Mouse (Mus musculus): Measurements from ENCODE around the gene Mylk. TPM values are rescaled to one million over a fixed set of nuclear protein-coding genes. Genes with fewer than 3 reads are reported as not detected.

The Mylk gene
- polyA plus RNA-seq, 1 experiment from 2014 or later: 18.1 TPM

DNA sequence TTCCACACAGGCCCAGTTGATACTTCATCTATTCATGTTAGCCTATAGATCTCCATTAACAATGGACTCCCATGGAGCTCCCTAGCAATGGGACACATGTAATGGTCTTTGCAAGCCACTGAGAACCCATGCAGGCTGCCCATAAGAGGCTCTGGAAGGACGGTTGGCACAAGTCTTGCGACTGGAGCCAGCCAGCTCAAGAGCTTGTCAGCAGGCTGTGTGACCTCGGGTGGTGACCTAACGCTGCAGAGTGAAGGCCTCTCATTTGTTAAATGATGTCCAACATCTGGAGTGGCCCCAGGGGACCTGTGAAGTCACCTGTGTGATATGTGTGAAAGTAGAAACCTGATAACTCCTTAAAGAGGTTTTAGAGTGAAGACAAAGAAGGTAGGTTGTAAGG lies 252.0 kb downstream of the Mylk start:
- no peak overlapping the region for H3K9ac ChIP-seq (ENCODE audit: low read depth, low read length)
- WGBS: 62% methylated on average over 4 of the region's 4 CpGs
- H3K9me3 ChIP-seq (ENCODE audit: control insufficient read depth, low read length): no peaks in the 10 kb centered on the region
- DNase-seq (ENCODE audit: low spot score) (no peak), ATAC-seq (ENCODE audit: low read depth) (no peak)
- H3K4me2 ChIP-seq (ENCODE audit: low read depth, low read length): no peak overlapping the region
- H3K27ac ChIP-seq (replicated peaks; ENCODE audit: low read depth, low read length): no peak overlapping the region
- no peaks in the 10 kb centered on the region for H3K36me3 ChIP-seq (ENCODE audit: control insufficient read depth, insufficient read depth, low read length)
- H3K27me3 ChIP-seq (replicated peaks; ENCODE audit: control insufficient read depth, insufficient read depth, low read length): no peaks in the 10 kb centered on the region
- H3K4me1 ChIP-seq (ENCODE audit: control insufficient read depth, insufficient read depth, low read length): peaks cover 27% of the 10 kb centered on the region
- H3K4me3 ChIP-seq (ENCODE audit: low read depth, low read length): no peak overlapping the region

DNA sequence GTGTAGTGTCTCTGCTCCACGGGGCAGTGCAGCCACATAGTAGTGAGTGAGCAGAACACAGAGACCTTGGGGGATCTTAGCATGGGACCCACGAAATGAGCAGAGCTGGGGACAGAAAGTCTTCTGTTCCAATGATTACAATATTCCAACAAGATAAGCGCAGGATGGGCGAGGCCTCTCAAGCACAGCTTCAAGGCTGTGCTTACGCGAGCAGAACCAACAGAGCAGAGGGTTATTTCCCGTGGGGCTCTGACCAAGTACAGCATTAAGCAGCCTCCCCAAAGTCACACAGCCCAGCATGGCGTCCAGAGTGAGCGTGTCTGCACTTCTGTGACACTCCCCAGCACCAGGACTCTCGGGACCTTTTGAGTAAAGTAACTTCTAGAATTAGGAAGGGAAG lies 252.6 kb downstream of the Mylk start:
- DNase-seq (ENCODE audit: low spot score) (no peak), ATAC-seq (ENCODE audit: low read depth) (no peak)
- no peaks in the 10 kb centered on the region for H3K9me3 ChIP-seq (ENCODE audit: control insufficient read depth, low read length)
- no peaks in the 10 kb centered on the region for H3K27me3 ChIP-seq (replicated peaks; ENCODE audit: control insufficient read depth, insufficient read depth, low read length)
- H3K27ac ChIP-seq (replicated peaks; ENCODE audit: low read depth, low read length): no peak overlapping the region
- peaks cover 27% of the 10 kb centered on the region for H3K4me1 ChIP-seq (ENCODE audit: control insufficient read depth, insufficient read depth, low read length)
- H3K4me3 ChIP-seq (ENCODE audit: low read depth, low read length): no peak overlapping the region
- H3K9ac ChIP-seq (ENCODE audit: low read depth, low read length): no peak overlapping the region
- 71% methylated on average over 10 of the region's 10 CpGs for WGBS
- H3K4me2 ChIP-seq (ENCODE audit: low read depth, low read length): no peak overlapping the region
- H3K36me3 ChIP-seq (ENCODE audit: control insufficient read depth, insufficient read depth, low read length): no peaks in the 10 kb centered on the region

DNA sequence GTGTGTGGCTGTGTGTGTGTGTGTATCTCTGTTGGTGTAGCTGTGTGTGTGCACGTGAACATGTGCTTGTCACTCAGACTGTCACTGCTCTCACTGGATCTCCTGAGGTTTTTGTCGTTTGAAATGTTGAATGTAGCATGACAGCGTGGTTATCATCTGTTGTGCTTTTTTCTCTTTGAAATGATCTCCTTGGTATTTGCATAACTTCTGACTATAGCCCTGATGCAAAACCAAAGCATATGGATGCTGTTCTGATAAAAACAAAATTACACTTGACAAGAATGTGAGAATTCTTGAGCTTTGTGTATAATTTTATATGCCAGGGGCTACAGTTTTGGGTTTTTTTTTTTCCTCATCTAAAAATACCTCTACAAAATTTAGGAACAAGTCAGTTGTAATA lies 254.0 kb downstream of the Mylk start:
- no peaks in the 10 kb centered on the region for H3K9me3 ChIP-seq (ENCODE audit: control insufficient read depth, low read length)
- no peak overlapping the region for H3K4me3 ChIP-seq (ENCODE audit: low read depth, low read length)
- no peak overlapping the region for H3K9ac ChIP-seq (ENCODE audit: low read depth, low read length)
- WGBS: 56% methylated on average over 3 of the region's 3 CpGs
- no peaks in the 10 kb centered on the region for H3K36me3 ChIP-seq (ENCODE audit: control insufficient read depth, insufficient read depth, low read length)
- DNase-seq (ENCODE audit: low spot score) (no peak), ATAC-seq (ENCODE audit: low read depth) (no peak)
- no peak overlapping the region for H3K4me2 ChIP-seq (ENCODE audit: low read depth, low read length)
- H3K27ac ChIP-seq (replicated peaks; ENCODE audit: low read depth, low read length): no peak overlapping the region
- H3K4me1 ChIP-seq (ENCODE audit: control insufficient read depth, insufficient read depth, low read length): peaks cover 27% of the 10 kb centered on the region
- H3K27me3 ChIP-seq (replicated peaks; ENCODE audit: control insufficient read depth, insufficient read depth, low read length): no peaks in the 10 kb centered on the region

DNA sequence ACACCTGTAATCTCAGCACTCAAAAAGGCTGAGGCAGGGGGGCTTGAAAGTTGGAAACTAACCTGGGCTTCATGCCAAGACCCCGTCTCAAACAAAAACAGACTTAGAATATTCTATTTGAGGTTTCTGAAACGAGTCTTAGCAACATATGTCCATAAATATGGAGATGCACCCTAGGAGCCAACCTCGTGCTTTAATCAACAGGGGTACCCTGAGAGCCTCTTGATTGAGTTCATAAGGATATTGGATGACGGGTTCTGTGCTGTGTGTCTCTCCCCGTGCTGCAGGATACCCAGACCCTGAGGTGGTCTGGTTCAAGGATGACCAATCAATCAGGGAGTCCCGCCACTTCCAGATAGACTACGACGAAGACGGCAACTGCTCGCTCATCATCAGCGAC lies 255.0 kb downstream of the Mylk start:
- H3K4me2 ChIP-seq (ENCODE audit: low read depth, low read length): peak overlapping the region; percentile 49; the same call in 1 of the 2 replicates
- ATAC-seq (ENCODE audit: low read depth): no peak
- 29% methylated on average over 11 of the region's 11 CpGs for WGBS

DNA sequence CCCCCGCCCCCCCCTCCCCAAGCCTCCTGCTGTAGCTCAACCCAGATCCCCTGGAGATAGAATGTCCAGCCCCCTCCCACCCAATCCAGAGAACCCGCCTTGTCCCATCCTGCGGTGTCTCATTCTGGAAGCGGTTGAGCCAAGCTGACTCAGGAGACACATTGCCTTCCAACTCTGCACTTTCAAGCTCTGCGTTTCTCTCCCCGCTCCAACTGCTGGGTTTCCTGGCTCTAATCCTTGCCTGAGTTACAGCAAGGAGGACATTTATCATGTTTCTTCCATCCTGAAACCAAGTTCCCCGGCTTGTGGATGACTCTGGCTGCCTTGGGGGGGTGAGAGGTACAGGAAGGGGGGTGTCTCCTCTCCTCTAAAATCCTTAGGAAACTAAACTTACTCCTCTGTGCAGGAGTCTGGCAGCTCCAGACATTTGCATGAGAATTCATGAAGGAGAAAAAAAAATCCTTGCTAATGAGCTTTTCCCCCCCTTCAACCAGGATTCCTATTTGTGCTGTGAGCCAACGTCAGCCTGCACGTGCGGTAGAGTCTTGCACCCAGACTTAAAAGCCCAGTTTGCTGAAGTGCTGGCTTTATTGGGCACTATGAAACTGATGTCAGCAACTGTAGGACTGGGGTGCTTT lies 256.0 kb downstream of the Mylk start:
- peak overlapping the region; percentile 2; the same call in 1 of the 2 replicates for H3K4me3 ChIP-seq (ENCODE audit: low read depth, low read length)
- H3K36me3 ChIP-seq (ENCODE audit: control insufficient read depth, insufficient read depth, low read length): no peaks in the 10 kb centered on the region
- 8% methylated on average over 10 of the region's 10 CpGs for WGBS
- H3K4me1 ChIP-seq (ENCODE audit: control insufficient read depth, insufficient read depth, low read length): peaks cover 18% of the 10 kb centered on the region
- H3K9me3 ChIP-seq (ENCODE audit: control insufficient read depth, low read length): no peaks in the 10 kb centered on the region
- peak; percentile 77 for DNase-seq (ENCODE audit: low spot score)
- ATAC-seq (ENCODE audit: low read depth): peak; percentile 55; the same call in 1 of the 2 replicates
- 0 out of 2 replicates have a peak overlapping the region, but pooled peaks have one; percentile 48 for H3K27ac ChIP-seq (replicated peaks; ENCODE audit: low read depth, low read length)
- peak overlapping the region; percentile 49 for H3K4me2 ChIP-seq (ENCODE audit: low read depth, low read length)
- H3K9ac ChIP-seq (ENCODE audit: low read depth, low read length): peak overlapping the region; percentile 42; the same call in 1 of the 2 replicates
- H3K27me3 ChIP-seq (replicated peaks; ENCODE audit: control insufficient read depth, insufficient read depth, low read length): no peaks in the 10 kb centered on the region

More for the DNA sequence above, 255.0 kb downstream of the Mylk start:
- H3K9ac ChIP-seq (ENCODE audit: low read depth, low read length): no peak overlapping the region
- H3K4me1 ChIP-seq (ENCODE audit: control insufficient read depth, insufficient read depth, low read length): peaks cover 24% of the 10 kb centered on the region
- H3K4me3 ChIP-seq (ENCODE audit: low read depth, low read length): no peak overlapping the region
- no peak overlapping the region for H3K27ac ChIP-seq (replicated peaks; ENCODE audit: low read depth, low read length)
- no peaks in the 10 kb centered on the region for H3K36me3 ChIP-seq (ENCODE audit: control insufficient read depth, insufficient read depth, low read length)
- no peak for DNase-seq (ENCODE audit: low spot score)
- no peaks in the 10 kb centered on the region for H3K27me3 ChIP-seq (replicated peaks; ENCODE audit: control insufficient read depth, insufficient read depth, low read length)
- no peaks in the 10 kb centered on the region for H3K9me3 ChIP-seq (ENCODE audit: control insufficient read depth, low read length)

DNA sequence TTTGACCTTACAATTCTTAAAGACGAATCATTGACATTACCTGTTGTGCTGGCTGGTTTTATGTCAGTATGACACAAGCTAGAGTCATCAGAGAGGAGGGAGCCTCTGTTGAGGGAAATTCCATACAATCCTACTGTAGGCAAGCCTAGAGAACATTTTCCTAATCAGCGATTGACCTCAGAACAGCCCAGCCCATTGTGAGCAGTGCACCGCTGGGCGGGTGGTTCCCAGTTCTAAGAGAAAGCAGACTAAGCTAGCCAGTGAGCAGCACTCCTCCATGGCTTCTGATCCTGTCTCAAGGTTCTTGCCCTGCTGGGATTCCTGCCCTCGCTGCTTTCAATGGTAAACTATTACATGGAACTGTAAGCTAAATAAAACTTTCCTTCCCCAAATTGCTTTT lies 259.3 kb downstream of the Mylk start:
- no peak overlapping the region for H3K4me2 ChIP-seq (ENCODE audit: low read depth, low read length)
- ATAC-seq (ENCODE audit: low read depth) (no peak), DNase-seq (ENCODE audit: low spot score) (no peak)
- H3K4me1 ChIP-seq (ENCODE audit: control insufficient read depth, insufficient read depth, low read length): peaks cover 14% of the 10 kb centered on the region; the same call in 1 of the 2 replicates
- H3K4me3 ChIP-seq (ENCODE audit: low read depth, low read length): no peak overlapping the region
- H3K9ac ChIP-seq (ENCODE audit: low read depth, low read length): no peak overlapping the region
- no peaks in the 10 kb centered on the region for H3K36me3 ChIP-seq (ENCODE audit: control insufficient read depth, insufficient read depth, low read length)
- H3K27me3 ChIP-seq (replicated peaks; ENCODE audit: control insufficient read depth, insufficient read depth, low read length): no peaks in the 10 kb centered on the region
- WGBS: 67% methylated on average over 5 of the region's 5 CpGs
- H3K27ac ChIP-seq (replicated peaks; ENCODE audit: low read depth, low read length): no peak overlapping the region
- H3K9me3 ChIP-seq (ENCODE audit: control insufficient read depth, low read length): no peaks in the 10 kb centered on the region

DNA sequence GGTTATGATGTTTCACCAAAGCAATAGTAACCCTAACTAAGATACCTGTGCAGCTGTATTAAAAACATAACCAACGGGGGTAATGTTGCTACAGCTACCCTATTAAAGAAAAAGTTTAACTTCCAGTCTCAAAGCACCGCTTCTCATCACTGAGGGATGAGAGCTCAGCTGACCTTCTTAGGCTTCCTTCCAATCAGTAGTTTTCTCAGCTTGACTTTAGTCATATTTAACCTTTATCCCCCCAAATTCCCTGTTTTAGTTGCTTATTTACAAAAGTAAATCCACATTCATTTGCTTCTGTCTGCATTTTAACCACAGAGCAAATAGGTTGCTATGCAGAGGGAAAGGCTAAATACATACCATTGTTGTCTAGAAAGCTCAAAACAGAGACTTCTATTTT lies 259.7 kb downstream of the Mylk start:
- WGBS: 87% methylated on average over 2 of the region's 2 CpGs

DNA sequence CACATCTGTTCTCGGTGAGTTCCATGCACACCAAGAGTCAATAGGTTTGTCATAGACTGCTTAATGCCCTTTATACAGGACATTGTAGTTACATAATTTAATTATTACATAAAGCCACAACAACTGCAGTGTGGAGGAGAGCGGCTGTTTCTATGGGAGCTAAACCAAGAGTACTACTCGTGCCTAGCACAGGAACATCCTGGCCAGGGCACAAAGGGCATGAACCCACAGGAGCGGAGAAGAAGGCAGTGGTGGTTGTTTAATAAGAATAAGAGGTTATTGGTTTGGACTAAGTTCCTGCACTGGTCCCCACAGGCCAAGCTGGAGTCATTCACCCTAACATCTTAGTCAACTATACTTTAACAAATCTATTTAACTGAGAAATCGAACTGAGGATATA lies 261.2 kb downstream of the Mylk start:
- H3K4me3 ChIP-seq (ENCODE audit: low read depth, low read length): no peak overlapping the region
- WGBS: 85% methylated on average over 5 of the region's 5 CpGs

More for the DNA sequence above, 259.7 kb downstream of the Mylk start:
- Histone ChIP-seq H3K9me3 (ENCODE audit: control insufficient read depth, low read length) (no peaks in the 10 kb centered on the region), H3K36me3 (ENCODE audit: control insufficient read depth, insufficient read depth, low read length) (no peaks in the 10 kb centered on the region), H3K27ac (replicated peaks; ENCODE audit: low read depth, low read length) (no peak overlapping the region), H3K27me3 (replicated peaks; ENCODE audit: control insufficient read depth, insufficient read depth, low read length) (no peaks in the 10 kb centered on the region), H3K9ac (ENCODE audit: low read depth, low read length) (no peak overlapping the region), H3K4me1 (ENCODE audit: control insufficient read depth, insufficient read depth, low read length) (peaks cover 14% of the 10 kb centered on the region; the same call in 1 of the 2 replicates), H3K4me3 (ENCODE audit: low read depth, low read length) (no peak overlapping the region), H3K4me2 (ENCODE audit: low read depth, low read length) (no peak overlapping the region)
- ATAC-seq (ENCODE audit: low read depth) (no peak), DNase-seq (ENCODE audit: low spot score) (no peak)

DNA sequence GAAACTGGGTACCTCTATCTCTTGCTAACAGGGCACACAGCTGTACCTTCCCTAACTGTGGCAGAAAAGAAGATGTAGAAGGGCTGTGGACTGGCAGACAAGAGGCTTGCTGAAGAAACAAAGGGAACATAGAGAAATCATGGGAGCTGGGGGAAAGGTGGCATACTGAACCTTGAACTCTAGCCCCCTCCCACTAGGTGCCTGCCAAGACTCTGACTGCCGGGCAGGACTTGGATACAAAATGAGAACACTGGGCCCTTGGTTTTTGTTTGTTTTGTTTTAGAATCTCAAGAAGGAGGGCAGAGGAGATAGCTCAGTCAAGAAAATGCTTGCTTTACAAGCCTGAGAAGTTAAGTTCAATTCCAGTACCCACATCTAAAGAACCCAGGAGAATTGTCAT lies 262.4 kb downstream of the Mylk start:
- no peaks in the 10 kb centered on the region for H3K4me1 ChIP-seq (ENCODE audit: control insufficient read depth, insufficient read depth, low read length)
- no peak overlapping the region for H3K9ac ChIP-seq (ENCODE audit: low read depth, low read length)
- no peak overlapping the region for H3K4me3 ChIP-seq (ENCODE audit: low read depth, low read length)
- no peak for DNase-seq (ENCODE audit: low spot score)
- no peak overlapping the region for H3K4me2 ChIP-seq (ENCODE audit: low read depth, low read length)
- H3K9me3 ChIP-seq (ENCODE audit: control insufficient read depth, low read length): no peaks in the 10 kb centered on the region
- H3K27ac ChIP-seq (replicated peaks; ENCODE audit: low read depth, low read length): no peak overlapping the region
- WGBS: 53% methylated on average over 1 of the region's 1 CpGs
- no peaks in the 10 kb centered on the region for H3K27me3 ChIP-seq (replicated peaks; ENCODE audit: control insufficient read depth, insufficient read depth, low read length)
- ATAC-seq (ENCODE audit: low read depth): no peak
- H3K36me3 ChIP-seq (ENCODE audit: control insufficient read depth, insufficient read depth, low read length): no peaks in the 10 kb centered on the region

More for the DNA sequence above, 261.2 kb downstream of the Mylk start:
- ATAC-seq (ENCODE audit: low read depth): no peak
- Histone ChIP-seq H3K9ac (ENCODE audit: low read depth, low read length) (no peak overlapping the region), H3K9me3 (ENCODE audit: control insufficient read depth, low read length) (no peaks in the 10 kb centered on the region), H3K27ac (replicated peaks; ENCODE audit: low read depth, low read length) (no peak overlapping the region), H3K4me2 (ENCODE audit: low read depth, low read length) (no peak overlapping the region), H3K27me3 (replicated peaks; ENCODE audit: control insufficient read depth, insufficient read depth, low read length) (no peaks in the 10 kb centered on the region), H3K36me3 (ENCODE audit: control insufficient read depth, insufficient read depth, low read length) (no peaks in the 10 kb centered on the region), H3K4me1 (ENCODE audit: control insufficient read depth, insufficient read depth, low read length) (peaks cover 3% of the 10 kb centered on the region; the same call in 1 of the 2 replicates)
- no peak for DNase-seq (ENCODE audit: low spot score)

Data from embryonic facial prominence, embryonic 14.5 days (tissue).